Mouse (Mus musculus): ENCODE data around the gene Slc19a3. TPM values are rescaled to one million over a fixed set of nuclear protein-coding genes. Genes with fewer than 3 reads are reported as not detected.
A peak's percentile ranks its signal among the peaks of the same experiment; 100 is the strongest.

The Slc19a3 gene
- polyA plus RNA-seq, 1 experiment from 2014 or later, result 1.5 TPM

- H3K36me3 ChIP-seq (ENCODE audit: insufficient read depth, low read length), result no peaks in the 10 kb centered on the region
- WGBS, result 29% methylated on average over 1 of the region's 1 CpGs
- ATAC-seq (ENCODE audit: low FRiP score, low TSS enrichment), result no peak
- H3K4me3 ChIP-seq (ENCODE audit: low read length), result no peak overlapping the region
- H3K27me3 ChIP-seq (ENCODE audit: insufficient read depth, low read length), result no peaks in the 10 kb centered on the region
- no peaks in the 10 kb centered on the region for H3K4me1 ChIP-seq (ENCODE audit: insufficient read depth, low read length)
- H3K27ac ChIP-seq (ENCODE audit: low read length), result no peak overlapping the region
- no peaks in the 10 kb centered on the region for H3K9me3 ChIP-seq (ENCODE audit: low read length)
- no peak overlapping the region for H3K9ac ChIP-seq (replicated peaks; ENCODE audit: low read length)
- H3K4me2 ChIP-seq (replicated peaks; ENCODE audit: low read depth, low read length), result no peak overlapping the region
Measured at GRCm38 (mm10) chr1:83058481-83058880, 20.2 kb upstream of the Slc19a3 start.

- no peaks in the 10 kb centered on the region for H3K27me3 ChIP-seq (ENCODE audit: insufficient read depth, low read length)
- H3K36me3 ChIP-seq (ENCODE audit: insufficient read depth, low read length), result no peaks in the 10 kb centered on the region
- no peak within 1 kb of the TSS for H3K27ac ChIP-seq (ENCODE audit: low read length)
- no peaks in the 10 kb centered on the region for H3K4me1 ChIP-seq (ENCODE audit: insufficient read depth, low read length)
- WGBS, result 76% methylated on average over 5 of the region's 5 CpGs
- no peak within 1 kb of the TSS for H3K9ac ChIP-seq (replicated peaks; ENCODE audit: low read length)
- H3K9me3 ChIP-seq (ENCODE audit: low read length), result no peaks in the 10 kb centered on the region
- ATAC-seq (ENCODE audit: low FRiP score, low TSS enrichment), result no peak
- no peak within 1 kb of the TSS for H3K4me2 ChIP-seq (replicated peaks; ENCODE audit: low read depth, low read length)
- no peak within 1 kb of the TSS for H3K4me3 ChIP-seq (ENCODE audit: low read length)
Measured at GRCm38 (mm10) chr1:83044882-83045427, 6.7 kb upstream of the Slc19a3 start, which contains the start of gene Gm47969. TSS of gene Gm47969 (plus strand) at chr1:83044932.

- Histone ChIP-seq H3K27ac (ENCODE audit: low read length) (no peak within 1 kb of the TSS), H3K4me3 (ENCODE audit: low read length) (no peak within 1 kb of the TSS), H3K27me3 (ENCODE audit: insufficient read depth, low read length) (no peaks in the 10 kb centered on the region), H3K4me2 (replicated peaks; ENCODE audit: low read depth, low read length) (no peak within 1 kb of the TSS), H3K4me1 (ENCODE audit: insufficient read depth, low read length) (peaks cover 7% of the 10 kb centered on the region; the same call in 1 of the 2 replicates), H3K9me3 (ENCODE audit: low read length) (no peaks in the 10 kb centered on the region), H3K36me3 (ENCODE audit: insufficient read depth, low read length) (no peaks in the 10 kb centered on the region), H3K9ac (replicated peaks; ENCODE audit: low read length) (no peak within 1 kb of the TSS)
- no peak for ATAC-seq (ENCODE audit: low FRiP score, low TSS enrichment)
- WGBS, result 98% methylated on average over 2 of the region's 2 CpGs
Measured at GRCm38 (mm10) chr1:83042380-83042779, 4.1 kb upstream of the Slc19a3 start, which contains the start of gene Krtap28-10. TSS of gene Krtap28-10 (minus strand) at chr1:83042480.

- no peaks in the 10 kb centered on the region for H3K9me3 ChIP-seq (ENCODE audit: low read length)
- H3K27me3 ChIP-seq (ENCODE audit: insufficient read depth, low read length), result no peaks in the 10 kb centered on the region
- H3K36me3 ChIP-seq (ENCODE audit: insufficient read depth, low read length), result no peaks in the 10 kb centered on the region
- no peak overlapping the region for H3K9ac ChIP-seq (replicated peaks; ENCODE audit: low read length)
- H3K4me3 ChIP-seq (ENCODE audit: low read length), result no peak overlapping the region
- WGBS, result 80% methylated on average over 4 of the region's 4 CpGs
- no peak for ATAC-seq (ENCODE audit: low FRiP score, low TSS enrichment)
- H3K4me1 ChIP-seq (ENCODE audit: insufficient read depth, low read length), result peaks cover 7% of the 10 kb centered on the region; the same call in 1 of the 2 replicates
- no peak overlapping the region for H3K27ac ChIP-seq (ENCODE audit: low read length)
- H3K4me2 ChIP-seq (replicated peaks; ENCODE audit: low read depth, low read length), result no peak overlapping the region
Measured at GRCm38 (mm10) chr1:83039080-83039479, 832 bp upstream of the Slc19a3 start.

GRCm38 (mm10) chr1:83036892-83037667, 1.2 kb downstream of the Slc19a3 start:
- Histone ChIP-seq H3K27ac (ENCODE audit: low read length) (no peak overlapping the region), H3K9ac (replicated peaks; ENCODE audit: low read length) (no peak overlapping the region), H3K4me1 (ENCODE audit: insufficient read depth, low read length) (peaks cover 7% of the 10 kb centered on the region; the same call in 1 of the 2 replicates), H3K9me3 (ENCODE audit: low read length) (no peaks in the 10 kb centered on the region), H3K36me3 (ENCODE audit: insufficient read depth, low read length) (no peaks in the 10 kb centered on the region), H3K4me2 (replicated peaks; ENCODE audit: low read depth, low read length) (peak overlapping the region; percentile 76; the same call in 1 of the 2 replicates), H3K4me3 (ENCODE audit: low read length) (no peak overlapping the region), H3K27me3 (ENCODE audit: insufficient read depth, low read length) (no peaks in the 10 kb centered on the region)
- 72% methylated on average over 11 of the region's 11 CpGs for WGBS
- no peak for ATAC-seq (ENCODE audit: low FRiP score, low TSS enrichment)

GRCm38 (mm10) chr1:83034509-83034908, 3.7 kb downstream of the Slc19a3 start:
- 38% methylated on average over 5 of the region's 5 CpGs for whole genome bisulfite sequencing
- Histone ChIP-seq H3K9ac (replicated peaks; ENCODE audit: low read length) (no peak overlapping the region), H3K4me3 (ENCODE audit: low read length) (no peak overlapping the region), H3K9me3 (ENCODE audit: low read length) (no peaks in the 10 kb centered on the region), H3K36me3 (ENCODE audit: insufficient read depth, low read length) (no peaks in the 10 kb centered on the region), H3K4me1 (ENCODE audit: insufficient read depth, low read length) (peaks cover 7% of the 10 kb centered on the region; the same call in 1 of the 2 replicates), H3K27ac (ENCODE audit: low read length) (no peak overlapping the region), H3K4me2 (replicated peaks; ENCODE audit: low read depth, low read length) (no peak overlapping the region), H3K27me3 (ENCODE audit: insufficient read depth, low read length) (no peaks in the 10 kb centered on the region)
- ATAC-seq (ENCODE audit: low FRiP score, low TSS enrichment), result no peak

GRCm38 (mm10) chr1:83032508-83032907, 5.7 kb downstream of the Slc19a3 start:
- no peak overlapping the region for H3K4me2 ChIP-seq (replicated peaks; ENCODE audit: low read depth, low read length)
- H3K4me3 ChIP-seq (ENCODE audit: low read length), result no peak overlapping the region
- H3K4me1 ChIP-seq (ENCODE audit: insufficient read depth, low read length), result peaks cover 1% of the 10 kb centered on the region; the same call in 1 of the 2 replicates
- no peak overlapping the region for H3K27ac ChIP-seq (ENCODE audit: low read length)
- no peaks in the 10 kb centered on the region for H3K27me3 ChIP-seq (ENCODE audit: insufficient read depth, low read length)
- ATAC-seq (ENCODE audit: low FRiP score, low TSS enrichment), result no peak
- no peaks in the 10 kb centered on the region for H3K9me3 ChIP-seq (ENCODE audit: low read length)
- H3K36me3 ChIP-seq (ENCODE audit: insufficient read depth, low read length), result no peaks in the 10 kb centered on the region
- 92% methylated on average over 6 of the region's 6 CpGs for WGBS
- no peak overlapping the region for H3K9ac ChIP-seq (replicated peaks; ENCODE audit: low read length)

GRCm38 (mm10) chr1:83031950-83032349, 6.3 kb downstream of the Slc19a3 start:
- H3K36me3 ChIP-seq (ENCODE audit: insufficient read depth, low read length), result no peaks in the 10 kb centered on the region
- no peak overlapping the region for H3K9ac ChIP-seq (replicated peaks; ENCODE audit: low read length)
- no peak overlapping the region for H3K4me3 ChIP-seq (ENCODE audit: low read length)
- H3K9me3 ChIP-seq (ENCODE audit: low read length), result no peaks in the 10 kb centered on the region
- no peak overlapping the region for H3K27ac ChIP-seq (ENCODE audit: low read length)
- WGBS, result 43% methylated on average over 1 of the region's 1 CpGs
- ATAC-seq (ENCODE audit: low FRiP score, low TSS enrichment), result no peak
- H3K27me3 ChIP-seq (ENCODE audit: insufficient read depth, low read length), result no peaks in the 10 kb centered on the region
- H3K4me1 ChIP-seq (ENCODE audit: insufficient read depth, low read length), result no peaks in the 10 kb centered on the region
- no peak overlapping the region for H3K4me2 ChIP-seq (replicated peaks; ENCODE audit: low read depth, low read length)

- WGBS, result 67% methylated on average over 1 of the region's 1 CpGs
- no peaks in the 10 kb centered on the region for H3K4me1 ChIP-seq (ENCODE audit: insufficient read depth, low read length)
- no peak for ATAC-seq (ENCODE audit: low FRiP score, low TSS enrichment)
- no peak overlapping the region for H3K27ac ChIP-seq (ENCODE audit: low read length)
- H3K4me3 ChIP-seq (ENCODE audit: low read length), result no peak overlapping the region
- no peaks in the 10 kb centered on the region for H3K27me3 ChIP-seq (ENCODE audit: insufficient read depth, low read length)
- H3K9ac ChIP-seq (replicated peaks; ENCODE audit: low read length), result no peak overlapping the region
- H3K36me3 ChIP-seq (ENCODE audit: insufficient read depth, low read length), result no peaks in the 10 kb centered on the region
- no peaks in the 10 kb centered on the region for H3K9me3 ChIP-seq (ENCODE audit: low read length)
- H3K4me2 ChIP-seq (replicated peaks; ENCODE audit: low read depth, low read length), result no peak overlapping the region
Measured at GRCm38 (mm10) chr1:83016556-83016955, 21.7 kb downstream of the Slc19a3 start.

- no peak overlapping the region for H3K27ac ChIP-seq (ENCODE audit: low read length)
- H3K4me2 ChIP-seq (replicated peaks; ENCODE audit: low read depth, low read length), result no peak overlapping the region
- H3K9me3 ChIP-seq (ENCODE audit: low read length), result no peaks in the 10 kb centered on the region
- WGBS, result 82% methylated on average over 10 of the region's 10 CpGs
- no peak for ATAC-seq (ENCODE audit: low FRiP score, low TSS enrichment)
- no peaks in the 10 kb centered on the region for H3K36me3 ChIP-seq (ENCODE audit: insufficient read depth, low read length)
- H3K9ac ChIP-seq (replicated peaks; ENCODE audit: low read length), result no peak overlapping the region
- no peaks in the 10 kb centered on the region for H3K4me1 ChIP-seq (ENCODE audit: insufficient read depth, low read length)
- H3K4me3 ChIP-seq (ENCODE audit: low read length), result no peak overlapping the region
- H3K27me3 ChIP-seq (ENCODE audit: insufficient read depth, low read length), result no peaks in the 10 kb centered on the region
Measured at GRCm38 (mm10) chr1:83015329-83015879, 22.8 kb downstream of the Slc19a3 start.
